Mouse (Mus musculus): ENCODE measurements around the gene Gm20441.

The Gm20441 gene

DNA sequence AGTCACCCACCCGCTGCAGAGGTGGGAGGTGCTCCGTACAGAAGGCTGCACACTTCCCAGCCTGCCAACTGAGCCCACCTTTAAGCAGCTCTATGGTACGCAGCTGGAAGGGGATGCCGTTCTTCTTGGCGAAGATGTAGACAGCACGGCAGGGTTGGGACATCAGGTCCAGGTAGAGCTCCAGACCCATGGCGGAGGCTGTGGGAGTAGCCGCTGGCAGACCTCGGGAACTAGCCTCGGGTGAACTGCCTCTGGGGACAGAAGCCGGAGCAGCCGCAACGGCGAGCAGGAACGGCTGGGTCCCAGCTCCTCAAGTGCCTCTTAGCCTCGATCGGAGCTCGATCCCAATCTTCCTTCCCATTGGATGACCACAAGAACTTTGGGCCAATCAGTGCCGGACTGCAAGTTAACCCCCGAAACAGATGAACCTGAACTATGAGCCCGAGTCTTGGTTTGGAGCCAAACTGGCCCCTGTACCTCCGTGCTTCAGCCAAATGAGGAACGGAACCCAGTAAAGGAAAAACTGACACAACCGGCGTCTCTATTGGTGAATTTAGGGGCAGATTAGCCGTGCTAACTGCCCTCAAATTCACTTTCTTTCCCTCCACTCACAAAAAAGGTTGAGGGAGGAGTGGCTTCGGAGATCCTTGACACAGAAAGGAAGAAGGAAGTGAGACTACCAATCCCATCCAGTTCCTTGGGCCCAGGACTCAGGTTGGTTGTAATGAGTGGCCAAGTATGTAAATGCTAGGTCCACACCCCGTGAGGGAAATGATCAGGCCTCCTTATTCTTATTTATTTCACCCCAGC is at the start of gene Gm20441, which contains the start of gene Gstt3:
TSS of gene Gm20441 (minus strand) at position 186 of the 810 bp plus-strand sequence.
TSS of gene Gstt3 (minus strand) at position 646 of the 810 bp plus-strand sequence.
- ATAC-seq (ENCODE audit: low TSS enrichment): peak; percentile 50; the same call in 1 of the 2 replicates

DNA sequence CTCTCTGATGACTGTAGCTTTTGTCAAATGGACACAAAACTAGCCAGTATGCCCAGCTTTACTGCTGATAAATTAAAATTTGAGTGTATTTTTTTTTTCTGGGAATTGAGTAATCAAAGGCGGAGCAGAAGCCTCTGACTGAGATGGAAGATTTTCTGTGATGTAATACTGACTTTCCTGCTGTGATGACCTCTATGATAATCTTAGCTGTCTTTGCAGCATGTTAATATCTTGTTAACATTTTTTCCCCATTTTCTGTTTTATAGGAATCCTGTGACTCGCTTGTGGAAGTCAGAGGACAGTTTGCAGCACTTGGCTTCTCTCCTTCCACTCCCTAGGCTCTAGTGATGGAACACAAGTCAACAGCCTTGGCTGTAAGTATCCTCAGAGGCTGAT is 49.5 kb upstream of the Gm20441 start:
- ATAC-seq (ENCODE audit: low TSS enrichment): no peak

DNA sequence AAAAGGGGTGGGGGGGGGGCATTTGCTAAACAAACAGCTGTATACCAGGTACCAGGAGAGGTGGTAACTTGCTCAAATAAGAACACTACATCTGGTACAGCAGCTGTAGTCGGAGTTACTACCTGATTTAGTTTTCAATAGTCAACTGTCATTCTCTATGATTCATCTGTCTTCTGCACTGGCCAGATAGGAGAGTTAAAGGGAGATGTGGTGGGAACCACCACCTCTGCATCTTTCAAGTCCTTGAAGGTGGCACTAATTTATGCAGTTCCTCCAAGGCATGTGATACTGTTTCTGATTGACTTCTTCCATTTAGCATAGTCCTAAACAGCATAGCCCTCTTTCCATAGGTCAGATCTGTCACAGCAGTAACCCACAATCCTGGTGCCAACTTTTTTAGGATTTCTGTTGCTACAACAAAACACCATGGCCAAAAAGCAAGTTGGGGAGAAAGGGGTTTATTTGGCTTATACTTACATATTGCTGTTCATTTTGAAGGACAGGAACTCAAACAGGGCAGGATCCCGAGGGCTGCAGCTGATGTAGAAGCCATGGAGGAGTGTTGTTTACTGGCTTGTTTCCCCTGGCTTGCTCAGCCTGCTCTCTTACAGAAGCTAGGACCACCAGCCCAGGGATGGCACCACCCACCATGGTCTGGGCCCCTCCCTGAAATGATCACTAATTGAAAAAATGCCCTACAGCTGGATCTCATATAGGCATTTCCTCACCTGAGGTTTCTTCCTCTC is 48.9 kb upstream of the Gm20441 start:
- no peak for ATAC-seq (ENCODE audit: low TSS enrichment)

DNA sequence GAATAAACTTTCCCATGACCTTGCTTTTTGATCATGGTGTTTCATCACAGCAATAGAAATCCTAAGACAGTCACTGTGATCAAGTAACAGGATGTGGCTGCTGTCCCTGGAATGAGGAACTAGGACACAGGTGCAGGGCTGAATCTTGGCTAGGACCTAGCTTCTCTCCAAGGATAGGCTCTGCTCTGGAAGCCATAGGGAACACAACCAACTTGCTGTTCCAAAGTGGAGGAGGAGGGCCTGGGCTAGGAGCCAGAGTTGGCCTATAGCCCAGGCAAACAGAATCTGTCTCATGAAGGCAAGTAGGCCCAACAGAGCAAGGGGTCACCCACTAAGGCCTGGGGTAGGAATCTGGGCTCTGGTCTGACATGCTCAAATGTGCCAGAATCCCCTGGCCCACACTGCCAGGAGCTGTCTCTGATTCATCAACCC is 47.8 kb upstream of the Gm20441 start:
- peak; percentile 91 for ATAC-seq (ENCODE audit: low TSS enrichment)

DNA sequence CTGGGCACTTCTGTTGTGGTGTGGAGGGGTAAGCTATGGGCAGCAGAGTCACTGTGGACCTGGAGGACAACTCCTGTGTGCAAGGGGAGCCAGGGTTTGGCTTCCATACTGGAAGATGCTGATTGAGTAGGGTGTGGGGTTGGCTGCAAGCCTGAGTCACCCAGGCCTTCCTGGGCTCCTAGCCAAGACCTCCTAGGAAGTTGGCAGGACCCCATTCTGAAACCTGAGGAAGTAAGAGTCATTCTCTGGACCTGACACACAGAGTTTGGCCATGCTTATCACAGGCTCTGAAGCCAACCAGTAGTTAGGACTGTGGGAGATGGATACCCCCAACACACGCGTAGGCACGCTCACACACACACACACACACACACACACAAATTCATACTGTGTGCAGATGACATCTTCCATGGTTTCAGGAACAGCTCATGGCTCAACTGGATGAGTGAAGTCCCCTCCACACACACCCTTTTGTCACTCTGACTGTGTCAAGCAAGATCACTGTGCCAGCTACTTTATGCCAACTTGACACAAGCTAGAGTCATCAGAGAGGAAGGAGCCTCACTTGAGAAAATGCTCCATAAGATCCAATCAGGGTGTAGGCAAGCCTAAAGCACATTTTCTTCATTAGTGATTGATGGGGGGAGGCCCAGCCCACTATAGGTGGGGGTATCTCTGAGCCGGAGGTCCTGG is 47.1 kb upstream of the Gm20441 start:
- no peak for ATAC-seq (ENCODE audit: low TSS enrichment)

DNA sequence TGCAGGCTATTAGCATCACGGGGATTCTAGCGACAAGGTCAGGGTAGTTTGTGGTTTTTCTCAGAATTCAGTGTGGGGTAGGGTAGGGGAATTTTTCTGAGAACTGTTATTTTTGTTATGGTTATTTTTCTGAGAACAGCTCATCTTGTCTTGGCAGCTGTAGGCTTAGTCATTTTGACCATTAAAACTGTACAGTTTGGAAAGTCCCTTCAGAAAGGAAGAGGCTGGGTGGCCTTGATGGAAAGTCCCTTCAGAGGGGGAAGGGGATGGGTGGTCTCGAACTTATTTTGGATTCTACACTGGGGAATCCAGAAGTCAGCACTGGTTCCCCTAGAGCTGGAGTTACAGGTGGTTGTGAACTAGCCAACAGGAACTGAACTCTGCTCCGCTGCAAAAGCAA is 43.8 kb upstream of the Gm20441 start:
- no peak for ATAC-seq (ENCODE audit: low TSS enrichment)

DNA sequence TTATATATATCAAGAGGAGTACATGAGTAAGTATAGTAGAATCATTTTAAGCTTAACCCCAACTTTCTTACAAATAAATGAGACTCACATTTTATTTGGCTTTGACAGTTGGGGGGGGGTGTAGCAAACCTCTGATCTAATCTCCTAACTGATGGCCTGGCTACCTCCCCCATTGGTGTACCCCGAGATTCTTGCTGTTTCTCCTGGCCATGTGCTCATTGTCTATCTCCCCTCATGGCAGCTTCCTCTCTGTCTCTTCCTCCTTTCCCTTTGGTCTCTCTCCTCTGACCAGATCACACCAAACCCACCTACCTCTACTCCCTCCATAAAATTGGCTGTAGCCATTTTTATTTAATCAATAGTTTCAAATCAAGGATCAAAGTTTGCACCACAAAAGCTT is 43.0 kb upstream of the Gm20441 start:
- no peak for ATAC-seq (ENCODE audit: low TSS enrichment)

DNA sequence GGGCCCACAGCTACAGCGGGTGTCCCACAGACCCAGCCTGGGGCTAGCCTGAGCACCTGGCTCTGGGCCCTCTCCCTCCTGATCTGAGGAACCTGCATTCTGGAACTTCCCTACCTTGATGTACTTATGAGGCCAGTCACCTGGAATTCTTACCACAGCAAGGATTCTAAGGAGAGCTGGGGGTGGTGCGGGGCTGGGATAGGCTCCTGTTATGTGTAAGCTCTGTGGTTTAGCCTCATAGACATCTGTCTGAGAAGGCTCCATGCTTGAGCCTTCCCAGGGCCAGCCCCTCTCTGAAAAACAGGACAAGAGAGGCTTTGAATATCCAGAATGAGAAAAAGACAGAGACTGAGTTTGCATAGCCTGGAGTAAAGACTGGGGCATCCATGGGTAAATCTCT is 41.7 kb upstream of the Gm20441 start, which contains the start of gene Gstt4:
TSS of gene Gstt4 (minus strand) at position 101 of the 400 bp plus-strand sequence.
- no peak for ATAC-seq (ENCODE audit: low TSS enrichment)

DNA sequence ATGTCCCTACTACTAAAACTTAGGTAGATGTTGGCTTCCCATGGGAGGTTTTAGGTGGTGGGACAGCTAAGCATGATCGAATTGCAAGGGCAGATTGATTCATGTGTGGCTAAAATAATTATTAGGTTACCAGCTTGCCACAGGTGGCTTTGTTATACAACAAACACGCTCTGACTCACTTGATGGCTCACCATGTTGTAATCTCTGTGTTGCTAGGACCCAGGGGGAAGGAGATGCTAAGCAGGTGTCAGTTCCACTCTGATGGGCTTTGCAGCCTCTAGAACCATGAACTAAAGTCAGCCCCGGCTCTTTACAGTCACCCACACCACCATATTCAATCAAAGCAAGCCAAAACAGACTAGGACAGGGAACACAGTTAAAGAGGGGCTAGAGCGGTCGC is 39.1 kb upstream of the Gm20441 start:
- no peak for ATAC-seq (ENCODE audit: low TSS enrichment)

DNA sequence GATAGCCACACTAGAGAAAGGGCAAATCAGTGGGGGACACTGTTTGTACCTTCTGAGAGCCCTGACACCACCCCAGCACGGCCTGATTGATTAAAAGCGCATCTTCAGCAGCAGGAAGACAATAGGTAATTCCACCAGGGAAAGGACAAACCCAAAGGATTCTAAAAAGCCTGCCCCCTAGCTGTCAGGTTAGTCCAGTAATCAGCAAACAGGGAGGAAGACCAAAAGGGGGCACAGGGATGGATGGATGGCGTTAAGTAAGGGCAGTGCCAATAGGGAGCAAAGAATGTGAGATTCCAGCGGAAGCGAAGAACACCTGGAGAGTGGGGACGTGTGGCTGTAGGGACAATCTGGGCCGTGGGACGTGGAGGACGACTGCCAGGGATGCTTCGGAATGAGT is 37.9 kb upstream of the Gm20441 start:
- ATAC-seq (ENCODE audit: low TSS enrichment): no peak

DNA sequence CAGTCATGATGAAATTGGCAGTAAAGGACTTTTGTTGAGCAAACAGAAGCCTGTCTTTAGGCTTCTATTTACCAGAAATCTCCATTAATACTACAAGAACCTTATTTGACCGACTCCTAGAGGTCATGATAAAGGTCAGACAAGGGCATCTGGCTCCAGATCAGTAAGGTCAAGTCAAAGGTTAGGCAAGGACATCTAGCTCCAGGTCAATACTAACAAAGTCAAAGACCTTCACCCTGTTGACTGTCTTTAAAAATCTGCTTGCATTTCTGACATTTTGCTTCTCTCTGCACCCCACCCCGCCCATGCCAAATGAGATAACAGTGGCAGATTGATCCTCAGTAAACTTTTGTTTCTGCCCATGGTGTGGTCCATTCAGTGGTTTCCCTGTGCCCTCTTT is 23.5 kb upstream of the Gm20441 start:
- ATAC-seq (ENCODE audit: low TSS enrichment): no peak

DNA sequence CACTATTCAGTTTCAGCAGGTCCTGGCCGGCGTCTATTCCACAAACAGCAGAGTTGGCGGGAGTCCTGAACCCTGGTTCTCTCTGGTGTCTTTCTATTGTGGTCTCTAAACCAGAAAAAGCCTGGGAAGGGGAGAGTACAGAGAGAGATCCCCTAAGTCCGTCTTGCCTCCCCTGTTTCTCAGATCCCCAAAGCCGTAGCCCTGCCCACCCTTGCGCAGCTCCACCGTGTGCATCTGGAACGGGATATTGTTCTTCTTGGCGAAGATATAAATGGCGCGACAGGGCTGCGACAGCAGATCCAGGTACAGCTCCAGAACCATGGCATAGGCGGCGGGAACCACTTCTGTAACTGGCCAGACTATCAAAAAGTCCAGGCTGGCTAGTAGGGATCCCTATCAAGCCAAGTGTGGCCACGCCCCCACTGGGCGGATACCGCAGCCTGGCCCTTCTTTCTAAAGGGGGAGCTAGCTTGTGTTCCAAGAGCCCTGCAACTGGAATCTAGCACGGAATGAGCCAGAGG is 17.5 kb upstream of the Gm20441 start, which contains the start of gene Gstt1:
TSS of gene Gstt1 (minus strand) at position 409 of the 521 bp plus-strand sequence.
- ATAC-seq (ENCODE audit: low TSS enrichment): peak; percentile 69

DNA sequence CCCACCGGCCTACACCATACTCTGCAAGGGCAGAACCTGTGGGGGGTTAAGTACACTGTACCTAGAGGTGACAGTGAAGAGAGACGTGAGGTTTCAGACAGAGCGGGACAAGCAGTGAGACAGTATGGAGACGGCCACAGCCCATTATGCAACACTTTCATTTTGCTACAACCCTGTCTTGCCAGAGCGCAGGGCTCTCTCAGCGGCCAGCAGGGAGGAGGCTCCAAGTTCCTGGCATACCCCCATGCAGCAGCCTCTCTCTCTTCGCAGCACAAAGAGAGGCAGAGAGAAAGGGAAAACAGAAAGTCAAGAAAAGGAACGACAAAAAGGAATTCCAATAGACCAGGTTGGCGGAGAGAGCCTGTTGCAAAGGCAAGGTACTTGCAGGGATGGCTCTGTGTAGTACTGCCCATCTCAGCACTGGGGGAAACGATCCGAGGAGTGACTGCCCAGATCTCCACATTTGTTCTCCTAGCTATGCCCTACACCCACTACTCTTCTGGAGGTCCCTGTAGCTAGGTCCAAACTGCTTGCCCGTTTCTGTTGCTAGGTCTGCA is 16.9 kb upstream of the Gm20441 start:
- peak; percentile 87 for ATAC-seq (ENCODE audit: low TSS enrichment)

DNA sequence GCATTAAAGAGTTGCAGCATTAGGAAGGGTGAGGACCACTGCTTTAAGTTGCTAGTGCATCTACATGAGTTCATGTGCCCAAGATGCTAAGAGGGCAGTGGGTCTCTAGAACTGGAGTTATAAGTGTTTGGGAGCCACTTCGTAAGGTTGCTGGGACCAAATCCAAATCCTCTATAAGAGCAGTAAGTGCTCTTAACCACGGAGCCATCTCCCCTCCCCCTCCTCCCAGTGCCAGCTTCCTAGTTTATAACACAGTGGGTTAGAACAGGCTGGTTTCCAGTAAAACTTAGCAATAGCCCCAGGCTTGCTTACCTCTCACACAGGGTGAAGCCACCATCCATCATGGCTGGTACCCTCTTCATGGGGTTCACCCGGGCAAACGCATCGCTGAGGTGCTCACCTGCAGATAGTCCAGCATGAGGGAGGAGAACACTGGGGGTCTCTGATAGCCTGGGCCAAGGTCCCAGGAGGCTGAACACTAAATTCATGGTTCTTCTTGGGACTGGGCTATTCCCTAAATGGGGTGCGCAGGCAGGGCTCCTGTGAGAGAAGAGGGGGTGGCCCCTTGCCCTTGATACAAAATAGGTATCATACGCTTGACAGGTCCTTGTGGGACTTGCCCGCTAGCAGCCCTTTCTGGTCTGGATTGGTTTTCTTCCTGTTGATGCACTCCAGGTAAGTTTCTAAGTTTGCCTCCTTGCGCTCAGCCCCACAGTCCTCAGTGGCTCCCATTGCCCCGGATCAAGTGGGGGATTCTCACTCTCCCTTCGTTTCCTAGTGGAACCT is 16.2 kb upstream of the Gm20441 start:
- no peak for ATAC-seq (ENCODE audit: low TSS enrichment)

DNA sequence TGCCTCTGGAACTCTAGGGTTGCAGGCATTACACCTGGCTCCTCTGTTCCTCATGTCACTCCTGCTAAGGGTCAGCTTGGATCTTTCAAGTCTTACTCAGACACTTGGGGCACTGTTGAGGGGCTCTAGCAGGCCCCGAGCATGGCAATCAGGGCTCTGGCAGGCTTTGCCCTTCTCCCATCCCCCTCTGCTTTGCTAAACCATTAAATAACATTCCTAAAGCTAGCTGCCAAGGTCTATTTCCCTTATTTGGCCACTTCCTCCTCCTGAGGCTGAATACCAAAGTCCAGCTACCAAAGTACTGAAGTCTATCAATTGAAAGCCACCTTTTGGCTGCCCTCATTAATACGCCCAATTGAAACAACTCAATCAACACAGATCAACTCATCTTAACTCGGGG is 14.1 kb upstream of the Gm20441 start:
- no peak for ATAC-seq (ENCODE audit: low TSS enrichment)

DNA sequence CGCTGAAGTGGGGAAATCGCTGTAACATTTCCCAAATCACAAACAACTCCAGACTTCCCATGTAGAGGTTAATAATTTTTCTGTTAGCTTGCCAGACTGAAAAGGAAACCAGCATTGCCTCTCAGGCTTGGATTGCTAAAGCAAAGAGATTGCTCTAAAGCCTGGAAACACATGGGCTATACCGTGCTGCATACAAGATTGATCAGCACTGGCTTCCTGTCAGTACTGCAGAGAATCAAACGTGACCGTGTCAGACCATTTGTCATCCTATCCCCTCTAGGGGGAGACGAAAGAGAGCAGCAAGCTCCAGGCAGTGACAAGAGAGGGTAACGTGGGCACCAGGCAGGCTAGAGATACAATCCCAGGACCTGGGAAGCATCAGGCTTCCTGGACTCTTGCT is 10.0 kb upstream of the Gm20441 start:
- no peak for ATAC-seq (ENCODE audit: low TSS enrichment)

DNA sequence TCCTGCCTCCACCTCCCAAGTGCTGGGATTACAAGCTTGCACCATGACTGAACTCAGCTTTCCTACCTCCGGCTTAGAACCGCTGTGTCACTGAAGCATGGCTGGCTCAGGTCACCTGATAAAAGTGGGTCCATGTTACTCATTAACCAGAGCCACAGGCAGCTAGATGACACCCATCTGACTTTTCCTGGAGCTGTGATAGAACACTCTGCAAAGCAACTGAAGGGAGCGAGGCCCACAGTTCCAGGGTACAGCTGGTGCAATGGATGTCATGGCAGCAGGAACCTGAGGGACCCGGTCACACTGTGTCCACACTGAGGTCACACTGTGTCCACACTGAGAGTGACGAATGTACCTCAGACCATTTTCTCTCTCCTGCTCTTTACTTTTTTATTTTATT is 9.1 kb upstream of the Gm20441 start:
- ATAC-seq (ENCODE audit: low TSS enrichment): no peak

DNA sequence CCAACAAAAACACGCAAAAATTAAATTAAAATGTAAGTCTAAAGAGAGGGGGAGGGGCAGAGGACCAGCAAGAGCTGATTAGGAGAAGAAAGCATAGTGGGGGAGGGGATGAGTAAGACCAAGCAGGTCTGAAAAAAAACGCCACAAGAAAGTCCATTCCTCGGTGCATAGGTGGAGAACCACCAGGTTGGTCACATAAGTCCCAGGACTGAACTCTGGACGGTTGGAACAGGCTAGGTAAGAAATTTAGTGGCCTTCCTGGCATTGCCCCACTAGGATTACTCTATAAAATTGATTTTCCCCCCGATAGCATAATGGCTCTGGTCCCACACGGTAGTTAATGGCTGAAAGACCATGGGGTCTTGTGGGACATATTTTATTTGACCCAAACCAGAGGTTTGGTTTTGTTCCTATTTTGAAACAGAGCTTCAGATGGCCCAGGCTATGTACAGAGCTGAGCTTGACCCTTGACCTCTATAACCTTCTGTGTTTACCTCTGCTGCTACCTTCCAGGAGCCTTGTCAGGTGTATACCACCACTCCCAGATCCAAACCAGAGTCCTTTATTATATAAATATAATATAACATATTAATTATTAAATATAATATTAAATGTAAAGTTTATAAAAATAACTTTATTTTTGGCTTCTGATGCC is 8.5 kb upstream of the Gm20441 start:
- no peak for ATAC-seq (ENCODE audit: low TSS enrichment)

DNA sequence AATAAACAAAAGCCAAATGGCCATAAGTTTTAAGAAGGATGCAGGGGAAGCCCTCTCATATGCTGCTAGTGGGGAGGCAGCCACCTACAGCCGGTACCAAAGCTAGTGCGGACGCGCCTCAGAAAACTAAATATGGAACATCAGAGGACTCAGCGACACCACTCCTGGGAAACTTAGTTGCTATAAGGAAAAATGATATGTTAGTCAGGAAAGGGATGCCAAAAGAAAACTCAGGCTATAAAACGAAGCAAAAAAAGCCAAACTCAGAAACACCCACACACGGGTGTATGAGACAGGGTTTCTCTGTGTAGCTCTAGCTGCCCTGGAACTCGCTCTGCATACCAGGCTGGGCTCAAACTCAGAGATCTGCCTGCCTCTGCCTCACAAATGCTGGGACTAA is 7.5 kb upstream of the Gm20441 start:
- peak; percentile 98 for ATAC-seq (ENCODE audit: low TSS enrichment)

DNA sequence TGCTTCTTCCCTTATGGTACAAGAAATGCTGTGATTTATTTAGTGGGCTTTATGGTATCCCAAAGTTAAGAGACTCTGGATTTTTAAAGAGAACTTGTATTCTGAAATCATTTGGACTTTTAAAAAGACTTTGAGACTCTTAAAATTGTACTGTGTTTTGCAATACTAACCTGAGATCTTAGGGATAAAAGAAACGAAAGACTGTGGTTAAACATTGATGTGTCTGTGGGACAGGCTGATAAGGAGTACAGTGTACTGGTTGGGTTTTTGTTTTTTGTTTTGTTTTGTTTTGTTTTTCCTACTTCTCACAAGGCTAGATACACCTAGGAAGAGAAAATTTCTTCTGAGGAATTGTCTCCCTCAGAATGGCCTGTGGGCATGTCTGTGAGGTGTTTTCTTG is 4.7 kb upstream of the Gm20441 start:
- no peak for ATAC-seq (ENCODE audit: low TSS enrichment)
